Mouse (Mus musculus): ENCODE results near the gene Adcy2.

Adcy2 gene

DNA sequence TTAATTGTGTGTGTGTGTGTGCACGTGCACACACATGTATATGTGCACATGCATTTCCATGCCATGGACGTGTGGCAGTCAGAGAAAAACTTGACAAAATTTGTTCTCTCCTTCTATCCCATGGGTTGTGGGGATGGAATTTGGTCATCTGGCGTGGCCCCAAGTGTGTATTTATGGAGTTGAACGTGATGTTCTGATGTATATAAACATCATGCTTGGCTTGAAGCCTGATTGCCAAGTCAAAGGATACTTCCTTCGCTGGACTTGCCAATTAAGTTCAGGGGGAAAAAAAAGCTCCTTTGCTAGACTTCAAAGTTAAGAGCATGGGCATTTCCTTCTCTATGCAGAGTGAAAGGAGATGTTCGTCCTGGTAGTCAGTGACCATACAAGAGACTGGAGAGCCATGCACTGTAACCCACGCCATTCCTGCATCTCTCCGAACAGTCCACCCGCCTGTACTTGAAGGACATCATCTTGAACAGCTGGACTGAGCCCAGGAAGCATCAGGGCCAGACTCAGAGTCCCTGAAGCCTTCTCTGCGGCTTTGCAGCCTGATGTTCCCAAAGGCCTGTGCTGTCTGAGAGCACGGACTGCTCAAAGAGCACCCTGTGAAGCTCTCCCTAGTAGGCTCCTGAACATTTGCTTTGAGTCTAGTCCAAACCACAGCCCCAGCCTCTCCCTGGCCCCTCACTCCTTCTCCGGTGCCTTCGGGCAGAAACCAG is 178.3 kb downstream of the Adcy2 start:
- no peak for DNase-seq

DNA sequence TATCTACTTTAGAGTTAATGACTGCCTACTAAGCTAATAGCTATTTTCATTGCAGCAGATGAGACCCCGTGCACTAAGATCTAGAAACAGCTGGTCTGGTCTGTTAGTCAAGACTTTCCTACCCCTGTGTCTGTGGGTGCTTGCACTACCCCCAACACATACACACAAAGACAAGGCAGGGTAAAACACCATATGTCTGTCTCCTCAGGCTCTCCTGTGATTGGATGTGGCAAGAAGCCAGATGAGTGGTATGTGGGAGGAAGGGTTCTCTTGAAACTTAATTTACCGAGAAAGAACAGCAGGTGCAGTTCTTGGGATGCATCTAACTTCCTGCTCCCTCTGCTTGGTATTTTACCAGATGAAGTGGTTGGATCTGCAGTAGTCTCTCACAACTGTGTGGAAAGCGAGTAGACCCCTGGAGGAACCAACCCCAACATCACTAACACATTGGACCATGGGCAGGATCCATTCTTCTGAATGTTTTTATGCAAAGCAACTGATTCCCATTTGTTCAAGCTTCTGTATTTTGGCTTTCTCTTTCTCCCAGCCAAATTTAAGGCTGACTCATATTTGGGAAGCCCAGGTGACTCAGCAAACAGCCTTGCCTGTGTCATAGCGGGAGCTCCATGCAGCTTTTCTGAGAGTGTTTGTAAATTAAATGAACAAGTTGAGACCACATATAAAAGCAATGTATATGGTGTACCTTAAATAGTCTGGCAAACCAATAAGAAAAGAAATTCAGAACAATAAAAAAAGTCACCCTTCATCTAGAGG is 183.4 kb downstream of the Adcy2 start:
- no peak for DNase-seq

DNA sequence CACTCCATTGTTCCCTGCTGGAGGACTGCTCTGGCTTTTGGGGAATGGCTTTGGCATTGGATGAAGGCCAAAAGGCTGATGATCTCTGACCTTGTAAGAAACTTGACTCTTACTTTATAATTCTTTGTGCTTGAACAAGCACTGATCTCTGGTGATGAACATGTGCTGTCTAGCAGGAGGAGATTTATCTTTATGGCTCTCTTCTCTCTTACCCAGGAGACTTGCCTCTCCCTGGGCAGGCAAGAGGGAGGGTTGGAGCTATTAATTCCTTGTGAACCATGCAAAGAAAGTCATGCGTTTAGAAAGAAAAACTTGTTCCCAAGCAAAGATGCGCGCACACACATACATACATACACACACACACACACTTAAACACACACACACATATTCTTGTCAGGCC is 188.2 kb downstream of the Adcy2 start:
- DNase-seq = no peak

DNA sequence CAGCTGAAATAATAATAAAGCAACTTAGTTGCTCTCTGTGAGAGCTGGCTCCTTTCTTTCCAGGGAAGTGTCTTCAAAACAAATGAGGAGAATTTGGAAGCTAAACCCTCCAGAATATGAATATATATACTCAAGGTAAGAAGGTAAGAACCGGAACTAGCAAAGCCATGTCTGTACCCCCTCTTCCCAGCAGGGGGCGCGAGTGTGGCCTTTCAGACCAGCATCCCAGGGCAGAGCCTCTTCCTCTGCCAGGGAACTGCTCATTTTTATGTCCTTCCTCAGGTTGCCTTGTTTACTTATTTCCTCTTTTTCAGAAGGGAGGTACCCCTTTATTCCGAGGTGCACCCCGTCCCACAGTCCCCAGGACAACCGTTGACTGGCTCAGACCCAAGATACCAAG is 199.6 kb downstream of the Adcy2 start:
- DNase-seq = peak; percentile 24

- DNase-seq = no peak
These were observed 206.1 kb downstream of the Adcy2 start for GRCm38 (mm10) chr13:68793286-68793685.

DNA sequence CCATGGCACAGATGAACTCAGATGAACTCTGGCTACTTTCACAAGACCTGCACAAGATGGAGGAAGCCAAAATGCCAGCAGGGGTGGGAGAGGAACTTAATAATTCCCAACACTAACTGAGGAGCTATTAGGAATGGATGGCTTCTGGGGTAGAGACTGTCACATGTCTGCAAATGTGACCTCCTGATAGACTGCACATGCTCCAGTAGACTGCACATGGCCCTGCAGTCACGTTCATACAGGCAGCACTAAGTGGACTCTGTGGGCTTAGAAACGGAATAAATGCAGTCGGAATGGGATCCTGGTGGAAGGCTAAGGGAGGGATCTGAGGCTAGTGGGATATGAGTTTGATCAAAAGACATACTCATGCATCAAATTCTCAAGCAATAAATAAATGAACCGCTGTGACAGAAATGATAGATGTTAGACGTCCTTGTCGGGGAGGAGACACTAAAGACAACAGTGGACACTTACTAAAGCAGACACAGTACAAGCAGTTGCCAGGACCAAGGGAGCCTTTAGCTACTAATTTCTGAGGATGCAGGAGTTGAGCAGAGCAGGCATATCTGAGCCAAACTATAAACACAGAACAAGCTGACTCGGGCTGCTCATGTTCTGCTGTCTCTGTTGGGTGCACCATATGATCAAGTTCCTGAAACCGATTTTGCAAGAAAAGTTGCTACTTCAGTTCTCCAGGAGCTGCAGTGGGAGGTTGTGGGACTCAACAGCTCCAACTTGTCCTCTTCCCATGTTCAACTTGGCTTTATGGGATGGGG is 211.9 kb downstream of the Adcy2 start:
- no peak for DNase-seq

GRCm38 (mm10) chr13:68783096-68783495 is 216.2 kb downstream of the Adcy2 start:
- DNase-seq = no peak

- no peak for DNase-seq
These were observed 221.2 kb downstream of the Adcy2 start for GRCm38 (mm10) chr13:68778011-68778672.

- DNase-seq = no peak
These were observed 225.6 kb downstream of the Adcy2 start for GRCm38 (mm10) chr13:68773599-68774211.

DNA sequence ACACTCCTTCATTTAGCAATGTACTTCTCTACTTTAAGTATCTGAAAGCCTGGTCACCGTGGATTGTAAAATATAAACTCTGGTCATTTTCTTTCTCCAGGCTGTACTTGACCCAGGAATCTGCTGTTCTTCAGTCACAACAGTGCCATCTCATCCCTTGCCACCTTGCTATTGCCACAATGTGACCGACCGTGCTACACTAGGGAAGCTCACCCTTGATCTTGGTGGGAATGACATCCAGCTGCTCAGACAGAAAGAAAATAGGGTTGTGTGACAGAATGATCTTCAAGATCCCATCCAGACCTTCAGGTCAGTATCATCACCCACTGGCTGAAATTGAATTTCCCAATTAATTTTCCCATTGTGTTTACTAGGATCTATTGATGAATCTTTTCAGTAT is 230.8 kb downstream of the Adcy2 start:
- DNase-seq = no peak

GRCm38 (mm10) chr13:68765896-68766578 is 233.3 kb downstream of the Adcy2 start:
- DNase-seq = no peak

DNA sequence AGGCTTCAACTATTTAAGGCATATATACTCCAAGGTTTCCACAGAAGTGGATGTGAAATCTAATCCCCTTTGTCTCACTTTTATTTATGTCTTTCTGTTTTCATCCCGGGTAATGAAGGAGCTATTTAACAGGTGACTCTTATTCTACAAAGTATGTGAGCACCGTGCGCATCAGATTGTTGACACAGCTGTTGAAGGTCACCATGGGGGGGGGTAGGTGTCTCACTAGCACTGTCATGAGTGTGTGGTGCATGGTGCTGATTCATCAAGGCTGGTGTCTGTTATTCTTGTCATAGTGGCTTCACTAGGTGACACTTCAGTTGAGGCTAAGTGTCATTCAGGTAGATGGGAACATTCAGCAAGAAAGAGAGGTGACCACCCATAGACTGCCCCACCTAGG is 234.7 kb downstream of the Adcy2 start:
- DNase-seq = no peak

DNA sequence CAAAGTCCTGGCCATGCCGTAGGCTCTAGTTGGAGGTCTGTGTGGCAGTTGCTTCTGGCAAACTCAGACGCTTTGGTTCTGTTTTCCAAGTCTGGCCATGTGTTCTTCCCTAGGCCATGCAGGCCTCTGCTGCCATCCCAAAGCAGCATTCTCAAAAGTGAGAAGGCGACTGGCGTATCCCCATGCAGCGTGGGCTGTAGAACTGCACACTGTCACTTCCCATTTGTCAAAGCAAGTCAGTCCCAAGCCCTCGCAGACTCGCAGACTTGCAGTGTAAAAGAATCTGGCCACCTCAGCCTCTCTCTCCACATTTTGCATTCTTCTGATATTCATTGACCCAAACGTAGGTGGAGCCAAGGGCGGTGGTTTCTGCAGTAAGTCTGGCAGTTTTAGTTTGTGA is 249.5 kb downstream of the Adcy2 start:
- DNase-seq = no peak

- no peak for DNase-seq
These were observed 250.0 kb downstream of the Adcy2 start for GRCm38 (mm10) chr13:68749370-68749769.

DNA sequence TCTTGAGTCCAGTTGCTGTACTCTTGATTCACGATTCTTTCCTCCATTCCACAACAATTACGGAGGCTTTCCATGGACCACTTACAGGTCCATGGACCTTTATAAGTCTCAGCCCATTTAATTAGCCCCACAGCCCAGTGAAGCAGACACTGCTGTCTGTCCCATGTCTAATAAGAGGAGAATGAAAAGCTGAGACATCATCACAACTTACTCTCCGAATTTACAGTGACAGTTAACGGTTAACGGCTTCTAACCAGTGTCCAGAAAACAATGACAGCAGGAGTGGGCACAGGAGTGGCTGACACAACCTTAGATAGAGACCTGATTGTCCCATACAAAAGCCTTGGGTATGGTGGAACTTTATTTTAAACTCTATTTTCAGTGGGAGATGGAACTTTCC is 253.9 kb downstream of the Adcy2 start:
- DNase-seq = no peak

- DNase-seq = no peak
These were observed 286.7 kb downstream of the Adcy2 start for GRCm38 (mm10) chr13:68712661-68713060.

DNA sequence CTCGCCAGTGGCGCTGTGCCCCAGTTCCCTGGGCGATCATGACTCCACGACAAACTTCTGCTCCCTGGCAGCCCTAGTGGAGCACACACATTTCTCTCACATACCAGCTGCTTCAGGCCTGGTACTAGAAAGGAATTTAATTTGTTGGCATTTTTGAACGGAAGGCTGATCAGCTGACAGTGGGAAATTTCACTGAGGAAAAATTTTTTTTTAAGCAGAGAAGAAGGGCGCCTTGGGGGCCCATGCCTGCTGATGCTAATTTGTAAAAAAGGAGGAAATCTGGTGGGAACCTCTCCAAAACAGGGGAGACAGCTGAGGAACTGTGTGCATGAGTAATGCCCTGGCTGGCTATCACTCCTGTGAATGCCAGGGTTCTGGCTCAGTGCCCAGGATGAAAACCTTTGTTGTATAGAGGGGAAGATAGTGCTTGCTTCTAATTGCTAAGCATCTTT is 292.0 kb downstream of the Adcy2 start:
- peak; percentile 15 for DNase-seq

DNA sequence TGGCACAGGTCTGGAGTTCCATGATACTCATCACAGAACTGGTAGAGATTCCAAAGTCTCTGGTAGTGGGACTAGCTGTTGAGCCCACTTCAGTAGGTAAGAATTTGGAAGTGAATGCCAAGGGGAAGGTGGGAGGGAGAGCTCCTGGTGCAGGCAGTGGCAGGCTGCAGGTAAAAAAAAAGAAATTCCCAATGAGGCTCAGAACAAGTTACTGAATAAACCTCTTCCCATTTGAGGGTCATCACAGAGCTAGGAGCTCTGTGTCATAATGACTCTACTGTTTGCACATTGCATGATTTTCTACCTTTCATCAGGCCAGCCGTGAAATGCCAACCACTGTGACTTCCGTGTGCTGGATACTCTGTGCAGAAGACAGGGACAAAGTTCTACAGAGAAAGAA is 314.4 kb downstream of the Adcy2 start:
- no peak for DNase-seq

DNA sequence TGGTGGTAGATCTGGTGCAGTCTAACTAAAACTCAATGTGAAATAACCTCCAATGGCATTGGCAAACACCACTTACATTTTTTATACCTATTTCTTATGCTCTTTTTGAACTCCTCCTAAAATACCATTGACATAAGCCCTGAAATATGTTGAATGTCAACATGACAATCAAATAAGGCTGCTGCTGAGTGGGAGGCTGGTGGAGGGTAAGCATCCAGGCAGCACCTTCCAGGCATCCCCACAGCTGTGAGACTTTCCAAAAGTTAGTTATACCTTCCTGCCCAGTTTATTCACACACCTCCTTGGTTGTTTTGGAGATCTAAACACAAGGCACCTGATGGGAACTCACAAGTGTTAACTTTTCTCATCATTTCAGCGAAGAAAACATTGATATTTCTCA is 318.9 kb downstream of the Adcy2 start:
- DNase-seq = no peak

DNA sequence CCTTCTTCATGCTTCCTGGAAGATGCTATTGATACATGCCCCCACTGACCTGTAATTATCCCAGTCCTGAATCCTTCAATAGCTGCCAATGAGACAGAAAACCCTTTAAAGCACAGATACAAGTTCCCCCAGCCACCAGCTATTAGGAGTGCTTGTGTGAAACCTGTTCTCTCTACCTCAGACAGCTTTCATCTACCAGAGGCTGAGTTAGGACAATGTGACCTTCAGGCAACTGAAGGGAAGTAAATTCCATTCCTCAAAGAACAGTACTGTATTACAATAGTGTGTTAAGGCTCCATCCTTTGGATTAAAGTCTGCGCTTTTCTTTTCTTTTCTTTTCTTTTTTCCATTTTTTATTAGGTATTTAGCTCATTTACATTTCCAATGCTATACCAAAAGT is 356.6 kb downstream of the Adcy2 start:
- DNase-seq = no peak

- DNase-seq = no peak
These were observed 372.3 kb downstream of the Adcy2 start for GRCm38 (mm10) chr13:68627041-68627440.

DNA sequence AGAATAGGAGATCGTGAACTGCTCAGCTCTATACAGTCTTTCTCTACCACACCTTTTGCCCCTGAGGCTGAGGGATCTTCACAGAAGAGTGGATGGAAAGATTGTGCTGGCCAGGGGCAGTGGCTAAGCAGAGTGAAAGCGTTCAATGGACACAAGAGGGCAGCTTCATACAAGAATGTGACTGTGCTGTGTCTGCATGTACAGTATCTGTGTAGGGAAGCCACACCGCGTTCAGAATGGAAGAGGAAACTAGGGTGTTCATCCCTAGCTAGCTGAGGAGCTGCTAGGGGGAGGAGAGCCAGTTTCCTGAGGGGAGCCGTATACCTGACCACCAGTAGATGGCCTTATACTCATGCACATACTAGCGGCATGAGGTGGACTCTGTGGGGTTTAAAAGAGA is 376.5 kb downstream of the Adcy2 start:
- DNase-seq = peak; percentile 11

Data from kidney, postnatal 10 days (tissue).